In genomic region chr2:60284467-60284821, GRCm38 (mm10) we compare ENCODE assay signal across 8 mouse cellular contexts. TPM values are rescaled to one million over a fixed set of nuclear protein-coding genes. Genes with fewer than 3 reads are reported as not detected.
DNase-seq lines count a peak whose midpoint lies in the region; ATAC-seq and TF ChIP-seq lines count a peak whose summit lies in the region.

Gene Cd302, minus strand, starts transcription at chr2:60284488.

- intact Hi-C loops in left cerebral cortex, postnatal 4 days (cut with DNase I), result no loop called here
- intact Hi-C loops in heart, postnatal 10 days (cut with DNase I), result no loop called here

- H3K9me3 ChIP-seq in liver, embryonic 13.5 days (replicated peaks), result 0 out of 2 replicates have a peak, but pooled peaks cover 5% of the 10 kb centered on the region

- no peak for TF ChIP-seq CTCF in cortical plate, adult 2 months (IDR thresholded peaks at IDR 0.05; ENCODE audit: extremely low read depth, insufficient read depth, low read length)

- H3K36me3 ChIP-seq in liver, embryonic 13.5 days, result no peaks in the 10 kb centered on the region

- H3K27me3 ChIP-seq in liver, embryonic 13.5 days, result peaks cover 26% of the 10 kb centered on the region

- H3K4me2 ChIP-seq in liver, embryonic 13.5 days, result peak within 1 kb of the TSS; percentile 61

- 0 out of 2 replicates have a peak, but pooled peaks have one; percentile 5 for ATAC-seq in liver, embryonic 13.5 days (ENCODE audit: low read depth)
- ATAC-seq in cerebellum, adult (ENCODE audit: insufficient number of reproducible peaks, low FRiP score, low TSS enrichment), result no peak

- 28% methylated on average over 4 of the region's 4 CpGs for WGBS in liver, embryonic 13.5 days (ENCODE audit: insufficient replicate concordance)

- H3K4me3 ChIP-seq in cortical plate, adult 2 months (ENCODE audit: insufficient read depth, low read length), result peak within 1 kb of the TSS; percentile 55
- peak within 1 kb of the TSS; percentile 53 for H3K4me3 ChIP-seq in liver, embryonic 13.5 days (replicated peaks)

- peak within 1 kb of the TSS; percentile 57 for H3K9ac ChIP-seq in liver, embryonic 13.5 days

- TF ChIP-seq POLR2A in cortical plate, adult 2 months (IDR thresholded peaks at IDR 0.05; ENCODE audit: extremely low read depth, insufficient read depth, low read length), result no peak

- peaks cover 1% of the 10 kb centered on the region; the same call in 1 of the 2 replicates for H3K4me1 ChIP-seq in cortical plate, adult 2 months (ENCODE audit: control insufficient read depth, insufficient read depth, low read length)
- peaks cover 10% of the 10 kb centered on the region for H3K4me1 ChIP-seq in liver, embryonic 13.5 days (replicated peaks)

- no peak for DNase-seq in left cerebral cortex, adult 8-10 months (ENCODE audit: low spot score in 2 of 2)
- no peak for DNase-seq in left cerebral cortex, postnatal 4 days
- no peak for DNase-seq in heart, postnatal 10 days
- DNase-seq in liver, embryonic 13.5 days, result no peak
- no peak for DNase-seq in natural killer cell, adult 2 months (ENCODE audit: low spot score in 2 of 2)
- DNase-seq in gastrocnemius, adult 18-20 months (ENCODE audit: low spot score), result no peak

- H3K27ac ChIP-seq in cortical plate, adult 2 months (ENCODE audit: insufficient read depth, low read length), result 0 out of 2 replicates have a peak within 1 kb of the TSS, but pooled peaks have one; percentile 27
- peak within 1 kb of the TSS; percentile 68 for H3K27ac ChIP-seq in liver, embryonic 13.5 days

RNA-seq across cellular contexts. Expression of gene Cd302, which starts in this region (rescaled TPM):
- total RNA-seq in left cerebral cortex, adult 8-10 months (2022), result 10 to 100 TPM; 15.9 to 21.0 (median 18.9) TPM
- 1 to 10 TPM; 5.2 to 7.6 TPM for total RNA-seq in left cerebral cortex, postnatal 4 days (2021)
- 23.6 and 24.7 TPM in 2 replicates for polyA plus RNA-seq in cortical plate, adult 2 months (2012; rRNA removed)
- 10 to 100 TPM; 12.3 to 12.8 TPM for total RNA-seq in heart, postnatal 10 days (2021)
- polyA plus RNA-seq in liver, embryonic 13.5 days (2015; fragmentation: Nextera tagmentation; extraction: Ambion mirVana), result 55.3 and 63.3 TPM in 2 replicates
- 10 to 100 TPM in 1 of 2 experiments, 1 to 10 TPM in 1; 7.6 to 10.1 TPM for total RNA-seq in gastrocnemius, adult 18-20 months (2021)
